ENCODE assay signal across 9 mouse cellular contexts in genomic region chr16:25016261-25016836, GRCm38 (mm10).
DNase-seq lines count a peak whose midpoint lies in the region; ATAC-seq and TF ChIP-seq lines count a peak whose summit lies in the region.
"Had no signal": no experiment of that assay in that cellular context is flagged by ENCODE, and none has a peak within 500 bp of the region (broad histone marks: within the 10 kb centered on the region; RNA-seq: fewer than 3 reads in every experiment).

No protein-coding gene starts in this region.

- no peak for TF ChIP-seq CTCF in lung, embryonic 14.5 days (IDR thresholded peaks at IDR 0.05; ENCODE audit: low read depth)

- WGBS in lung, embryonic 14.5 days: 63% methylated on average over 4 of the region's 4 CpGs
- 12% methylated on average over 4 of the region's 4 CpGs for WGBS in forebrain, embryonic 14.5 days

- peaks cover under 1% of the 10 kb centered on the region; the same call in 1 of the 2 replicates for H3K4me1 ChIP-seq in lung, embryonic 14.5 days (ENCODE audit: insufficient read depth)
- H3K4me1 ChIP-seq in forebrain, embryonic 14.5 days (ENCODE audit: control insufficient read depth, insufficient read depth, low read length): peaks cover 17% of the 10 kb centered on the region

- no peaks in the 10 kb centered on the region for H3K9me3 ChIP-seq in lung, embryonic 14.5 days (ENCODE audit: low read depth, low read length)
- no peaks in the 10 kb centered on the region for H3K9me3 ChIP-seq in forebrain, embryonic 14.5 days (replicated peaks; ENCODE audit: control insufficient read depth, low read length)
- H3K9me3 ChIP-seq: lung, embryonic 15.5 days had no signal

- no peak overlapping the region for H3K9ac ChIP-seq in lung, embryonic 14.5 days
- no peak overlapping the region for H3K9ac ChIP-seq in forebrain, embryonic 14.5 days (ENCODE audit: low read length)
- H3K9ac ChIP-seq: lung, embryonic 15.5 days had no signal

- H3K27ac ChIP-seq in lung, embryonic 14.5 days (ENCODE audit: low read depth): no peak overlapping the region
- peak overlapping the region; percentile 70; the same call in 1 of the 2 replicates for H3K27ac ChIP-seq in forebrain, embryonic 14.5 days (ENCODE audit: low read depth, low read length)
- H3K27ac ChIP-seq: lung, embryonic 15.5 days had no signal

- peak; percentile 13 for DNase-seq in lung, embryonic 14.5 days
- no peak for DNase-seq in lung, postnatal 36 days
- DNase-seq in forebrain, embryonic 14.5 days (ENCODE audit: low spot score): peak; percentile 99
- peak; percentile 60 to 91 for DNase-seq in layer of hippocampus, postnatal 14 days (ENCODE audit: low spot score in 2 of 2)
- peak; percentile 92 to 93 for DNase-seq in right cerebral cortex, postnatal 10 days (ENCODE audit: low spot score in 2 of 2)
- DNase-seq in embryo, embryonic 11 days: no peak

- no peak overlapping the region for H3K4me2 ChIP-seq in lung, embryonic 14.5 days
- no peak overlapping the region for H3K4me2 ChIP-seq in forebrain, embryonic 14.5 days (ENCODE audit: low read length)
- H3K4me2 ChIP-seq: lung, embryonic 15.5 days had no signal

- no peaks in the 10 kb centered on the region for H3K27me3 ChIP-seq in lung, embryonic 14.5 days (ENCODE audit: insufficient read depth, low read length)
- H3K27me3 ChIP-seq in forebrain, embryonic 14.5 days (replicated peaks; ENCODE audit: control insufficient read depth, insufficient read depth, low read length): no peaks in the 10 kb centered on the region
- H3K27me3 ChIP-seq: lung, embryonic 15.5 days had no signal

- no peak for ATAC-seq in lung, embryonic 14.5 days (ENCODE audit: insufficient read depth)
- peak; percentile 96 for ATAC-seq in forebrain, embryonic 14.5 days
- no peak for ATAC-seq in erythroblast, adult 5-6 weeks (replicated peaks; ENCODE audit: low FRiP score, poor library complexity, severe bottlenecking)
- no peak for ATAC-seq in CD4-positive, CD25-positive, alpha-beta regulatory T cell, adult 4 months

- no peak overlapping the region for H3K4me3 ChIP-seq in lung, embryonic 14.5 days (ENCODE audit: low read depth, low read length)
- H3K4me3 ChIP-seq in forebrain, embryonic 14.5 days (ENCODE audit: low read depth, low read length): no peak overlapping the region
- H3K4me3 ChIP-seq: lung, embryonic 15.5 days had no signal

- no peaks in the 10 kb centered on the region for H3K36me3 ChIP-seq in lung, embryonic 14.5 days (ENCODE audit: insufficient read depth)
- no peaks in the 10 kb centered on the region for H3K36me3 ChIP-seq in forebrain, embryonic 14.5 days (ENCODE audit: control insufficient read depth, insufficient read depth, low read length)
- H3K36me3 ChIP-seq: lung, embryonic 15.5 days had no signal

Comparison
In these comparisons a context has a peak if more than half of its experiments do, and no peak if none do; other contexts are left out.
1. DNase-seq: peak in lung, embryonic 14.5 days (single experiment), forebrain, embryonic 14.5 days (single experiment), layer of hippocampus, postnatal 14 days (2 of 2) and right cerebral cortex, postnatal 10 days (2 of 2); none in lung, postnatal 36 days (single experiment) and embryo, embryonic 11 days (single experiment).